8 mouse cellular contexts compared by ENCODE assay signal in genomic region chr4:63215993-63216531, GRCm38 (mm10). TPM values are rescaled to one million over a fixed set of nuclear protein-coding genes. Genes with fewer than 3 reads are reported as not detected.
DNase-seq lines count a peak whose midpoint lies in the region; ATAC-seq and TF ChIP-seq lines count a peak whose summit lies in the region.

No protein-coding gene starts in this region.

- peaks cover 49% of the 10 kb centered on the region for H3K4me1 ChIP-seq in heart, embryonic 13.5 days
- H3K4me1 ChIP-seq in kidney, embryonic 16.5 days (ENCODE audit: insufficient read depth, low read length), result peaks cover 34% of the 10 kb centered on the region

- no peak for DNase-seq in left cerebral cortex, adult 2 months (ENCODE audit: extremely low spot score in 1 of 2, low spot score in 2 of 2)
- DNase-seq in left cerebral cortex, postnatal 25 days (ENCODE audit: low spot score in 2 of 2), result no peak
- peak; percentile 88 for DNase-seq in embryo, embryonic 10.5 days (ENCODE audit: low spot score)
- DNase-seq in lung, postnatal 4 days, result peak; percentile 78 to 79
- DNase-seq in splenic B cell, adult 2 months (ENCODE audit: low read depth, low spot score), result peak; percentile 46
- DNase-seq in right cerebral cortex, postnatal 25 days, result no peak

- H3K9ac ChIP-seq in heart, embryonic 13.5 days, result peak overlapping the region; percentile 90
- H3K9ac ChIP-seq in kidney, embryonic 16.5 days (replicated peaks; ENCODE audit: low read length), result peak overlapping the region; percentile 83

- WGBS in heart, embryonic 13.5 days, result 2% methylated on average over 24 of the region's 24 CpGs
- 1% methylated on average over 24 of the region's 24 CpGs for WGBS in kidney, embryonic 16.5 days

- no peak overlapping the region for H3K27ac ChIP-seq in left cerebral cortex, adult 2 months
- H3K27ac ChIP-seq in heart, embryonic 13.5 days (replicated peaks), result peak overlapping the region; percentile 62
- H3K27ac ChIP-seq in kidney, embryonic 16.5 days (ENCODE audit: low read length), result peak overlapping the region; percentile 31; the same call in 1 of the 2 replicates

- peak overlapping the region; percentile 57 for H3K4me3 ChIP-seq in left cerebral cortex, adult 2 months
- H3K4me3 ChIP-seq in heart, embryonic 13.5 days, result peak overlapping the region; percentile 74
- H3K4me3 ChIP-seq in kidney, embryonic 16.5 days (ENCODE audit: low read length), result peak overlapping the region; percentile 63

- peak overlapping the region; percentile 98 for H3K4me2 ChIP-seq in heart, embryonic 13.5 days
- peak overlapping the region; percentile 94 for H3K4me2 ChIP-seq in kidney, embryonic 16.5 days (replicated peaks; ENCODE audit: low read depth, low read length)

- intact Hi-C loops in left cerebral cortex, adult 2 months (cut with DNase I), result loop anchor here (1.0 to 2.0 kb wide), 3 partner anchors 33 to 103 kb away; no protein-coding TSS in a partner anchor
- intact Hi-C loops in left cerebral cortex, postnatal 25 days (cut with DNase I), result loop anchor here (1.0 to 5.0 kb wide), 2 partner anchors 76 to 91 kb away; no protein-coding TSS in a partner anchor

- H3K27me3 ChIP-seq in heart, embryonic 13.5 days (replicated peaks), result peaks cover 63% of the 10 kb centered on the region
- H3K27me3 ChIP-seq in kidney, embryonic 16.5 days (ENCODE audit: insufficient read depth, low read length), result peaks cover 17% of the 10 kb centered on the region
- H3K27me3 ChIP-seq in splenic B cell, adult 2 months (ENCODE audit: control insufficient read depth, insufficient read depth, low read length, poor library complexity, severe bottlenecking), result no peaks in the 10 kb centered on the region

- no peaks in the 10 kb centered on the region for H3K9me3 ChIP-seq in heart, embryonic 13.5 days
- H3K9me3 ChIP-seq in kidney, embryonic 16.5 days (ENCODE audit: low read length), result no peaks in the 10 kb centered on the region

- peak; percentile 48 for TF ChIP-seq CTCF in left cerebral cortex, adult 2 months (IDR thresholded peaks at IDR 0.05)

- 0 out of 2 replicates have a peak, but pooled peaks have one; percentile 45 for ATAC-seq in heart, embryonic 13.5 days (ENCODE audit: extremely low read depth, insufficient number of reproducible peaks, low FRiP score, low TSS enrichment)
- ATAC-seq in kidney, embryonic 16.5 days (ENCODE audit: low FRiP score, low TSS enrichment), result peak; percentile 71

- 0 out of 2 replicates have a peak, but pooled peaks cover 1% of the 10 kb centered on the region for H3K36me3 ChIP-seq in heart, embryonic 13.5 days
- H3K36me3 ChIP-seq in kidney, embryonic 16.5 days (ENCODE audit: insufficient read depth, low read length), result no peaks in the 10 kb centered on the region
- H3K36me3 ChIP-seq in splenic B cell, adult 2 months (ENCODE audit: control insufficient read depth, insufficient read depth, low read length, poor library complexity, severe bottlenecking), result no peaks in the 10 kb centered on the region

RNA-seq across cellular contexts. Expression of gene Col27a1, which starts 2.3 kb away (rescaled TPM):
- total RNA-seq in left cerebral cortex, adult 2 months (2021), result 1 to 10 TPM; 4.6 to 4.9 TPM
- total RNA-seq in left cerebral cortex, postnatal 25 days (2021), result 1 to 10 TPM; 3.3 to 4.0 TPM
- polyA plus RNA-seq in heart, embryonic 13.5 days (2015; fragmentation: Nextera tagmentation; extraction: Ambion mirVana), result 3.7 and 4.2 TPM in 2 replicates
- polyA plus RNA-seq in kidney, embryonic 16.5 days (2015; fragmentation: Nextera tagmentation; extraction: Ambion mirVana), result 7.3 and 7.8 TPM in 2 replicates

RNA-seq across cellular contexts. Expression of gene Kif12, which starts 44.1 kb away (rescaled TPM):
- not detected for total RNA-seq in left cerebral cortex, adult 2 months (2021)
- not detected for total RNA-seq in left cerebral cortex, postnatal 25 days (2021)
- polyA plus RNA-seq in heart, embryonic 13.5 days (2015; fragmentation: Nextera tagmentation; extraction: Ambion mirVana), result 0.90 and 1.3 TPM in 2 replicates
- polyA plus RNA-seq in kidney, embryonic 16.5 days (2015; fragmentation: Nextera tagmentation; extraction: Ambion mirVana), result 147 and 153 TPM in 2 replicates

Comparison
In these comparisons a context has a peak if more than half of its experiments do, and no peak if none do; other contexts are left out.
1. DNase-seq: peak in embryo, embryonic 10.5 days (single experiment), lung, postnatal 4 days (2 of 2) and splenic B cell, adult 2 months (single experiment); none in left cerebral cortex, adult 2 months (0 of 2), left cerebral cortex, postnatal 25 days (0 of 2) and right cerebral cortex, postnatal 25 days (single experiment).
2. Peak in every context shown above with its lines, with median percentiles within 50 percentile points of each other: H3K4me3 ChIP-seq.